4 mouse cellular contexts compared by ENCODE assay signal in genomic region chr12:87306584-87306844, GRCm38 (mm10). TPM values are rescaled to one million over a fixed set of nuclear protein-coding genes. Genes with fewer than 3 reads are reported as not detected.
"Had no signal": no experiment of that assay in that cellular context is flagged by ENCODE, and none has a peak within 500 bp of the region (broad histone marks: within the 10 kb centered on the region; RNA-seq: fewer than 3 reads in every experiment).

No protein-coding gene starts in this region.

RNA-seq across cellular contexts. Expression of gene Ism2, which starts 7.0 kb away (rescaled TPM):
- total RNA-seq: megakaryocyte progenitor cell, adult 5-6 weeks; monocyte, adult 5-6 weeks; neutrophil, adult 5-6 weeks had no signal
- polyA plus RNA-seq: macrophage had no signal
